Mouse (Mus musculus) kidney, embryonic 14.5 days (tissue): ENCODE data around the gene Sema4d. TPM values are rescaled to one million over a fixed set of nuclear protein-coding genes. Genes with fewer than 3 reads are reported as not detected.

Experiments
- ATAC-seq: fragments of 200-750 bp; cut with Nextera tagmentation; 2 replicates; pipeline ENCODE4 v1.8.0; 2017; ENCODE audit warnings: moderate number of reproducible peaks, mild to moderate bottlenecking, moderate TSS enrichment, moderate library complexity; ENCODE audit not compliant: low FRiP score, low TSS enrichment
- H3K27ac ChIP-seq: fragments of 300-500 bp; sonication (generic); 2 replicates; pipeline ENCODE4 v1.5.1; 2014; ENCODE audit warnings: low read depth, mild to moderate bottlenecking, low read length, moderate library complexity, mixed read lengths
- H3K27me3 ChIP-seq: fragments of 300-500 bp; sonication (generic); 2 replicates; pipeline ENCODE4 v1.6.1; 2014; ENCODE audit warnings: mild to moderate bottlenecking, low read length; ENCODE audit not compliant: control insufficient read depth, insufficient read depth
- H3K36me3 ChIP-seq: fragments of 300-500 bp; sonication (generic); 2 replicates; pipeline ENCODE4 v1.6.1; 2014; ENCODE audit warnings: low read length, mixed read lengths; ENCODE audit not compliant: control insufficient read depth, insufficient read depth
- H3K4me1 ChIP-seq: fragments of 300-500 bp; sonication (generic); 2 replicates; pipeline ENCODE4 v1.6.1; 2014; ENCODE audit warnings: low read length, mixed read lengths; ENCODE audit not compliant: control insufficient read depth, insufficient read depth
- H3K4me2 ChIP-seq: fragments of 300-500 bp; sonication (generic); replicated peaks from 2 replicates; pipeline ENCODE4 v1.6.1; 2014; ENCODE audit warnings: low read depth, mild to moderate bottlenecking, low read length
- H3K4me3 ChIP-seq: fragments of 300-500 bp; sonication (generic); 2 replicates; pipeline ENCODE4 v1.5.1; 2014; ENCODE audit warnings: mild to moderate bottlenecking, low read length
- H3K9ac ChIP-seq: fragments of 300-500 bp; sonication (generic); 2 replicates; pipeline ENCODE4 v1.6.1; 2014; ENCODE audit warnings: low read depth, mild to moderate bottlenecking, low read length, moderate library complexity
- H3K9me3 ChIP-seq: fragments of 300-500 bp; sonication (generic); 2 replicates; pipeline ENCODE4 v1.6.1; 2016; ENCODE audit warnings: low read length; ENCODE audit not compliant: control insufficient read depth
- WGBS: fragments of 180-500 bp; shearing (Covaris S2); extraction: QIAGEN DNeasy Blood & Tissue Kit; methylation state at CpG from one replicate; pipeline ENCODE4 v1.1.7; 2014; 5-methylcytosine and 5-hydroxymethylcytosine counted together
- polyA plus RNA-seq: library from polyadenylated mRNA; unstranded; fragments of >200 nt; fragmentation: Nextera tagmentation; extraction: Ambion mirVana; gene quantifications from 2 replicates; pipeline ENCODE4 v1.2.1, GENCODE M21; 2014

The Sema4d gene
- polyA plus RNA-seq, 1 experiment from 2014 or later: 20.2 TPM

DNA sequence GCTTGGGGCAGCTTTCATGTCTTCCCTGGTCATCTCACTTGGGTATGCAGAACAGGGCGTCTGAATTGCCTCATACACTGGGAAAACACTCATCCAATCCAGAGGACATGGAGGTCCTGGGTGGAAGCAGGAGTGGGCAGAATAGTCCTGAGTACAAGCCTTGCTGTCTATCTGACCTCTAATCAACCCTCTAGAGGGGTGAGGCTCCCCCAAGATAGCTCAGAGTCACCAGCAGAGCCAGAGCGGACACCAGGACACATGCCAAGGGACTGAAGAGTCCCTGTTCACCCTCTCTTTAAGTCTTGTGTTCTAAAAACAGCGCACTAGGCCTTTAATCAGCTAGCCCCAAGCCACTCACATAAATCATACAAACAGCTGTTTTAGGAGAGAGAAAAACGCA, 95.7 kb downstream of the Sema4d start:
- Histone ChIP-seq H3K4me3 (no peak overlapping the region), H3K9ac (no peak overlapping the region), H3K27ac (no peak overlapping the region), H3K9me3 (no peaks in the 10 kb centered on the region), H3K4me1 (no peaks in the 10 kb centered on the region), H3K4me2 (no peak overlapping the region), H3K36me3 (0 out of 2 replicates have a peak, but pooled peaks cover 1% of the 10 kb centered on the region), H3K27me3 (no peaks in the 10 kb centered on the region)
- ATAC-seq: no peak
- WGBS: 52% methylated on average over 4 of the region's 4 CpGs

GRCm38 (mm10) chr13:51697455-51697854, 96.1 kb downstream of the Sema4d start:
- no peak overlapping the region for H3K4me3 ChIP-seq

GRCm38 (mm10) chr13:51696481-51696880, 97.1 kb downstream of the Sema4d start:
- ATAC-seq: no peak
- Histone ChIP-seq H3K9me3 (no peaks in the 10 kb centered on the region), H3K27ac (no peak overlapping the region), H3K4me3 (no peak overlapping the region), H3K36me3 (no peaks in the 10 kb centered on the region), H3K27me3 (no peaks in the 10 kb centered on the region), H3K4me2 (no peak overlapping the region), H3K9ac (no peak overlapping the region), H3K4me1 (no peaks in the 10 kb centered on the region)

More at GRCm38 (mm10) chr13:51697455-51697854, 96.1 kb downstream of the Sema4d start:
- Histone ChIP-seq H3K27ac (no peak overlapping the region), H3K36me3 (no peaks in the 10 kb centered on the region), H3K9ac (no peak overlapping the region), H3K4me2 (no peak overlapping the region), H3K4me1 (no peaks in the 10 kb centered on the region), H3K27me3 (no peaks in the 10 kb centered on the region), H3K9me3 (no peaks in the 10 kb centered on the region)
- 78% methylated on average over 6 of the region's 6 CpGs for WGBS
- ATAC-seq: no peak

DNA sequence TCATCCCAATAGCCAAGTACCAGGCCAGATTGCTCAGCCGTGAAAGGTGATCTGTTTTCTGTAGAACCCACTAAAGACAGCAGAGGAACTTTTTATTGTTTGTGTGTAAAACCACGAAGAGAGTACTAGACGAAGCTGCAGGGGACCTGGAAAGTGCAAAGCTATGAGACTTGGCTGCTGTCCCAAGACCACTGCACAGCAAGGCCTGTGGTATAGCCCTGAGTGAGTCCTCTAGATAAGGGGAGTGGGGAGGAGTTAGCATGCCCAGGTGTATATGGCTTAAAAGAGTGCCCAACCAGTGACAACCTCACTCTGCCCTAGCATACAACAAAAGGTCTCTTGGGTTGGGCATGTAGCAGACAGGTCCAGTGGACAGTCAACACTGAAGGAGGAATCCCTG, 104.9 kb downstream of the Sema4d start:
- peaks cover 34% of the 10 kb centered on the region for H3K36me3 ChIP-seq
- no peaks in the 10 kb centered on the region for H3K4me1 ChIP-seq
- no peak overlapping the region for H3K9ac ChIP-seq
- no peaks in the 10 kb centered on the region for H3K27me3 ChIP-seq
- no peak overlapping the region for H3K4me2 ChIP-seq
- H3K4me3 ChIP-seq: no peak overlapping the region
- WGBS: 52% methylated on average over 3 of the region's 3 CpGs
- no peak for ATAC-seq
- H3K9me3 ChIP-seq: no peaks in the 10 kb centered on the region
- H3K27ac ChIP-seq: no peak overlapping the region

GRCm38 (mm10) chr13:51686966-51687365, 106.6 kb downstream of the Sema4d start:
- H3K27ac ChIP-seq: no peak overlapping the region
- no peak overlapping the region for H3K4me2 ChIP-seq
- no peaks in the 10 kb centered on the region for H3K4me1 ChIP-seq
- 92% methylated on average over 5 of the region's 5 CpGs for WGBS
- no peaks in the 10 kb centered on the region for H3K9me3 ChIP-seq
- H3K36me3 ChIP-seq: peaks cover 51% of the 10 kb centered on the region
- no peaks in the 10 kb centered on the region for H3K27me3 ChIP-seq
- no peak overlapping the region for H3K9ac ChIP-seq
- H3K4me3 ChIP-seq: no peak overlapping the region
- ATAC-seq: no peak

DNA sequence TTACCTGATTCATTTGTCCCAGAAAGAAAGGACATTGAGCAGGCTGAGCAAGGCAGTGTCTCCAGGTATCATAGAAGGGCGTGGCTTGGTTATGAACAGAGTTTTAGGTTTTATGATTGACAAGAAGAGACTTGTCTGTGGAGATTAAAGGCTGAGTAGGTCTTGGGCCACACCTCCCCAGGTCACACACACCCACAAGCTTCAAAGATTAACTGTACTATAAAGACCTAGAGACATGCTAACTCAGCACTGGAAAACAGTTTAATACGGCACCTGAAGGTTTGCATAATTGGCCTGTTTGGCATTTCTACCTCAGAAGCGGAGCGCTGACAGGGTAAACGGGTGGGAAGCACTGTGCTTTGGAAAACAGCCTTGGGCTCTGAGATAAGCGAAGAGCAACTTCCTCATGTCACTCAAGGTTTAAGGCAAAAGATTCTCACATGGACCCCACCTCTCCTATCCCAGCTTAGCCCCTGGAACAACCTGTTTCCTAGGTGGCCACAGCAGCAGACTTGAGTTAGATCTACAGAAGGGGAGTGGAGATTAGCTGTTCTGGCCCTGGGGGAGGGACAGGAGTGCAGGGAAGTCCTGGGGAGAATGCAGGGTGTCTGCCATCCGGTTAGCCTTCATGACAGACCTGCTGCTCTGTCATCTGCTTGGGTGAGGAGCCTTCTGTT, 108.1 kb downstream of the Sema4d start:
- 93% methylated on average over 7 of the region's 7 CpGs for WGBS
- Histone ChIP-seq H3K4me3 (no peak overlapping the region), H3K36me3 (peaks cover 63% of the 10 kb centered on the region), H3K27ac (no peak overlapping the region), H3K4me1 (no peaks in the 10 kb centered on the region), H3K27me3 (no peaks in the 10 kb centered on the region), H3K9ac (no peak overlapping the region), H3K4me2 (no peak overlapping the region), H3K9me3 (no peaks in the 10 kb centered on the region)
- ATAC-seq: no peak

GRCm38 (mm10) chr13:51681634-51682033, 111.9 kb downstream of the Sema4d start:
- Histone ChIP-seq H3K36me3 (peaks cover 88% of the 10 kb centered on the region), H3K4me3 (no peak overlapping the region), H3K27ac (no peak overlapping the region), H3K4me1 (no peaks in the 10 kb centered on the region), H3K9me3 (no peaks in the 10 kb centered on the region), H3K27me3 (no peaks in the 10 kb centered on the region), H3K4me2 (no peak overlapping the region), H3K9ac (no peak overlapping the region)
- ATAC-seq: no peak
- WGBS: 92% methylated on average over 8 of the region's 8 CpGs

- no peak for ATAC-seq
- 53% methylated on average over 5 of the region's 5 CpGs for WGBS
- Histone ChIP-seq H3K9me3 (no peaks in the 10 kb centered on the region), H3K36me3 (peaks cover 94% of the 10 kb centered on the region), H3K27ac (no peak overlapping the region), H3K4me3 (no peak overlapping the region), H3K4me2 (no peak overlapping the region), H3K4me1 (no peaks in the 10 kb centered on the region), H3K27me3 (no peaks in the 10 kb centered on the region), H3K9ac (no peak overlapping the region)
Observed at GRCm38 (mm10) chr13:51681076-51681475, 112.5 kb downstream of the Sema4d start.

GRCm38 (mm10) chr13:51679332-51679731, 114.2 kb downstream of the Sema4d start:
- no peak overlapping the region for H3K9ac ChIP-seq
- 88% methylated on average over 4 of the region's 4 CpGs for WGBS
- H3K27me3 ChIP-seq: no peaks in the 10 kb centered on the region
- no peak overlapping the region for H3K4me2 ChIP-seq
- H3K27ac ChIP-seq: no peak overlapping the region
- H3K36me3 ChIP-seq: peaks cover 94% of the 10 kb centered on the region
- no peaks in the 10 kb centered on the region for H3K9me3 ChIP-seq
- no peaks in the 10 kb centered on the region for H3K4me1 ChIP-seq
- no peak for ATAC-seq
- H3K4me3 ChIP-seq: no peak overlapping the region
